Mouse (Mus musculus): ENCODE measurements around the gene Krt23. TPM values are rescaled to one million over a fixed set of nuclear protein-coding genes. Genes with fewer than 3 reads are reported as not detected.

The Krt23 gene
- polyA plus RNA-seq, 1 experiment from 2014 or later, result 0.11 TPM

- no peak for ATAC-seq
- Histone ChIP-seq H3K36me3 (ENCODE audit: control insufficient read depth, insufficient read depth, low read length) (no peaks in the 10 kb centered on the region), H3K9ac (ENCODE audit: low read depth, low read length) (no peak overlapping the region), H3K27me3 (ENCODE audit: control insufficient read depth, insufficient read depth, low read depth, low read length) (no peaks in the 10 kb centered on the region), H3K27ac (ENCODE audit: low read length) (no peak overlapping the region), H3K4me3 (ENCODE audit: low read depth, low read length) (no peak overlapping the region), H3K4me2 (ENCODE audit: low read length) (no peak overlapping the region), H3K4me1 (ENCODE audit: control insufficient read depth, insufficient read depth, low read length) (0 out of 2 replicates have a peak, but pooled peaks cover 2% of the 10 kb centered on the region), H3K9me3 (replicated peaks; ENCODE audit: control insufficient read depth, low read length, poor library complexity, severe bottlenecking) (no peaks in the 10 kb centered on the region)
- 34% methylated on average over 12 of the region's 12 CpGs for WGBS
Observed at GRCm38 (mm10) chr11:99430670-99431069, 62.3 kb downstream of the Krt23 start.

Other genes with a start within 250 kb of the Krt23 start
- gene Krt222, start 249.1 kb downstream of the Krt23 start, polyA plus RNA-seq (2015; fragmentation: Nextera tagmentation; extraction: Ambion mirVana), result 8.2 and 11.3 TPM in 2 replicates
- gene Krt24, start 207.9 kb downstream of the Krt23 start, polyA plus RNA-seq (2015; fragmentation: Nextera tagmentation; extraction: Ambion mirVana), result not detected in 2 replicates
- gene Krt25, start 170.2 kb downstream of the Krt23 start, polyA plus RNA-seq (2015; fragmentation: Nextera tagmentation; extraction: Ambion mirVana), result 0.14 and 0.29 TPM in 2 replicates
- 0.19 TPM in 2 replicates for gene Krt26, start 155.2 kb downstream of the Krt23 start, polyA plus RNA-seq (2015; fragmentation: Nextera tagmentation; extraction: Ambion mirVana)
- not detected in 2 replicates for gene Krt27, start 142.0 kb downstream of the Krt23 start, polyA plus RNA-seq (2015; fragmentation: Nextera tagmentation; extraction: Ambion mirVana)
- 0.29 and 0.46 TPM in 2 replicates for gene Krt28, start 118.2 kb downstream of the Krt23 start, polyA plus RNA-seq (2015; fragmentation: Nextera tagmentation; extraction: Ambion mirVana)
- gene Krt10, start 103.8 kb downstream of the Krt23 start, polyA plus RNA-seq (2015; fragmentation: Nextera tagmentation; extraction: Ambion mirVana), result 28.9 and 29.8 TPM in 2 replicates
- 0.14 TPM in 1 of 2 replicates, not detected in the other for gene Krt12, start 70.9 kb downstream of the Krt23 start, polyA plus RNA-seq (2015; fragmentation: Nextera tagmentation; extraction: Ambion mirVana)
- 0.21 and 0.34 TPM in 2 replicates for gene Krt20, start 55.0 kb downstream of the Krt23 start, polyA plus RNA-seq (2015; fragmentation: Nextera tagmentation; extraction: Ambion mirVana)
- gene Krt39, start 28.2 kb upstream of the Krt23 start, polyA plus RNA-seq (2015; fragmentation: Nextera tagmentation; extraction: Ambion mirVana), result not detected in 2 replicates
- not detected in 2 replicates for gene Krt40, start 50.0 kb upstream of the Krt23 start, polyA plus RNA-seq (2015; fragmentation: Nextera tagmentation; extraction: Ambion mirVana)
- not detected in 2 replicates for gene Krtap3-3, start 57.7 kb upstream of the Krt23 start, polyA plus RNA-seq (2015; fragmentation: Nextera tagmentation; extraction: Ambion mirVana)
- gene Krtap3-2, start 63.7 kb upstream of the Krt23 start, polyA plus RNA-seq (2015; fragmentation: Nextera tagmentation; extraction: Ambion mirVana), result not detected in 2 replicates
- gene Gm11939, start 66.3 kb upstream of the Krt23 start, polyA plus RNA-seq (2015; fragmentation: Nextera tagmentation; extraction: Ambion mirVana), result not detected in 2 replicates
- not detected in 2 replicates for gene Krtap3-1, start 73.5 kb upstream of the Krt23 start, polyA plus RNA-seq (2015; fragmentation: Nextera tagmentation; extraction: Ambion mirVana)
- gene Krtap1-5, start 87.9 kb upstream of the Krt23 start, polyA plus RNA-seq (2015; fragmentation: Nextera tagmentation; extraction: Ambion mirVana), result not detected in 2 replicates
- gene Krtap1-4, start 90.5 kb upstream of the Krt23 start, polyA plus RNA-seq (2015; fragmentation: Nextera tagmentation; extraction: Ambion mirVana), result not detected in 2 replicates
- gene Krtap1-3, start 98.2 kb upstream of the Krt23 start, polyA plus RNA-seq (2015; fragmentation: Nextera tagmentation; extraction: Ambion mirVana), result not detected in 2 replicates
- gene Krtap9-3, start 105.0 kb upstream of the Krt23 start, polyA plus RNA-seq (2015; fragmentation: Nextera tagmentation; extraction: Ambion mirVana), result not detected in 2 replicates
- gene Gm11938, start 110.2 kb upstream of the Krt23 start, polyA plus RNA-seq (2015; fragmentation: Nextera tagmentation; extraction: Ambion mirVana), result not detected in 2 replicates
- gene Gm11937, start 117.1 kb upstream of the Krt23 start, polyA plus RNA-seq (2015; fragmentation: Nextera tagmentation; extraction: Ambion mirVana), result not detected in 2 replicates
- not detected in 2 replicates for gene Krtap2-4, start 121.7 kb upstream of the Krt23 start, polyA plus RNA-seq (2015; fragmentation: Nextera tagmentation; extraction: Ambion mirVana)
- not detected in 2 replicates for gene Gm11562, start 127.3 kb upstream of the Krt23 start, polyA plus RNA-seq (2015; fragmentation: Nextera tagmentation; extraction: Ambion mirVana)
- gene Krtap4-1, start 135.1 kb upstream of the Krt23 start, polyA plus RNA-seq (2015; fragmentation: Nextera tagmentation; extraction: Ambion mirVana), result not detected in 2 replicates
- gene Krtap4-2, start 141.9 kb upstream of the Krt23 start, polyA plus RNA-seq (2015; fragmentation: Nextera tagmentation; extraction: Ambion mirVana), result 0.25 TPM in 1 of 2 replicates, not detected in the other
- gene Krtap4-7, start 151.0 kb upstream of the Krt23 start, polyA plus RNA-seq (2015; fragmentation: Nextera tagmentation; extraction: Ambion mirVana), result not detected in 2 replicates
- gene Gm11555, start 157.1 kb upstream of the Krt23 start, polyA plus RNA-seq (2015; fragmentation: Nextera tagmentation; extraction: Ambion mirVana), result not detected in 2 replicates
- not detected in 2 replicates for gene Gm11563, start 165.8 kb upstream of the Krt23 start, polyA plus RNA-seq (2015; fragmentation: Nextera tagmentation; extraction: Ambion mirVana)
- gene Krtap4-6, start 172.8 kb upstream of the Krt23 start, polyA plus RNA-seq (2015; fragmentation: Nextera tagmentation; extraction: Ambion mirVana), result not detected in 2 replicates
- not detected in 2 replicates for gene Gm14190, start 197.6 kb upstream of the Krt23 start, polyA plus RNA-seq (2015; fragmentation: Nextera tagmentation; extraction: Ambion mirVana)
- gene Gm14180, start 241.2 kb upstream of the Krt23 start, polyA plus RNA-seq (2015; fragmentation: Nextera tagmentation; extraction: Ambion mirVana), result not detected in 2 replicates

Data from midbrain, embryonic 16.5 days (tissue).